Mouse (Mus musculus) liver (tissue): ENCODE measurements at regions not wholly inside any gene's neighbourhood (a gene's known extent, or its start where the extent isn't known, plus 50 kb on each side); places are given as distances from the start of the nearest gene placed in this dataset.

ENCODE experiments used
- DNase-seq: peaks from one replicate; pipeline ENCODE4 v3.0.0-alpha.2; 2020; ENCODE audit warnings: mixed read lengths

DNA sequence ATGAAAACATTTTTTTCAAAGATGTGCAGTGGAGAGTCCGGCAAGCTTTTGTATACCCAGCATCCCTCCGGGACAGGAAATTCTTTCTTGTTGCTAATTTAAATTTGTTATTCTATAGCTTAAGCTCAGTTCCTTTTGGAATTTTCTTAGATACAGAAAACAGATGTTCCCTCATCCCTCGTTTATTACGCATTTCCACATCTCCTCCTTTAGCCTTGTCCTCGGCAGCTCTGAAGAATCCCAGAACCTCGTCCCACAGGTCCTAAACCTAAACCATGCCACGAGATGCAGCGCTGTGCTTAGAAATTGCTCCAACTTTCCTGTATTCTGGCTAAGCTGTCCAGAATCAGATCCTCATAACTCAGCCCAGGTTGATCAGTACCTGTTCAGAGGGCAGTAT, 332.0 kb downstream of the Adgrl2 start:
- DNase-seq = no peak

DNA sequence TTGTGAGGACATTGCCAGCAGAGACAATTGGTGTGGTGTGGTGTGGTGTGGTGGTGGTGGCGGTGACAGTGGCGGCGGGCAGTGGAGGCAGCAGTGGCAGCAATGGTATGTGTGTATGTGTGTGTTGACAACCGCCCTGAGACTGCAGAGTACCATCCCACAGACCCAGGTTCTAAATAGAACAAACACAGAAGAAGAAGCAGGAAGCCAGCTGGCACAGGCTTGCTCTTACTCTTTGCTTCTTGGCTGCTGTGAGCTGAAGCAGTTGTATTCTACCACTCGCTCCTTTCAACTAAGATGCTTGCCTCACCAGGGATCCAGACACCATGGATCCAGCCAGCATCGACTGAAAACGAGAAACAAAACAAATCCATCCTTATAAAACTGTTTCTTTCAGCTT, 334.2 kb downstream of the Adgrl2 start:
- no peak for DNase-seq

DNA sequence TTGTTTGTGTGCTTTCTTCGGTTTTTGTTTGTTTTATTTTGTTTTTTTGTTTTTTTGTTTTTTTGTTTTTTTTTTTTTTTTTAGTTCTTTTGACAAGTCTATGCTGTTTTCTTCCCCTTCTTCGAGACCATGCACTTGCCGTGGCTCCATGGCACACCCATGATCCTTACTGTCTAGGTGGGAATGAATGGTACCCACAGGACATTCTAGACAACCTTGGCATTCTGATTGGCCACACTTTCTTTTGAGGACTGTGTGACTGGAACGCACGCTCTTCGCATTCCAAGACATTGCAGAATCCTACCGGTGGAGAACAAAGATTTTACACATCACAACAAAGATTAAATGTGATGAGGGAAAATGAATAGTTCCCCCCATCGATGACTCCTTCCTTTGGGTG, 340.1 kb downstream of the Adgrl2 start:
- no peak for DNase-seq

DNA sequence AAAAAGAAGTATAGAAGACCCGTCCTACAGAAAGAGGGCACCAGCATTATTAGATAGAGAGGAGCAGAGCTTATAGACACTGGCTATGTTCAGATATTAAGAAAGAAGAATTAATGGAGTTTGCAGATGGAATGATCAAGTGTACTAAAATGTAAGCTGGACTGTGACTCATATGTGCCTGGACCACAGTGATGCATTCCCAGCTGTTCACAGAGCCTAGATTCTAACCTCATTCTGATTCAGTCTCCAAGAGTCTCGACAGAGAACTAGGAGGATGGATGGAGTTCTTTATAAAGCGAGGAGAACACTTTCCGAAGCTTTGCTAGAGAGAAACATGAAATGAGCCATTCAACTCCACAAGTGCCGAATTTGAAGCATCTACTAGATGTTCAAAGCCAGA, 345.4 kb downstream of the Adgrl2 start:
- no peak for DNase-seq

DNA sequence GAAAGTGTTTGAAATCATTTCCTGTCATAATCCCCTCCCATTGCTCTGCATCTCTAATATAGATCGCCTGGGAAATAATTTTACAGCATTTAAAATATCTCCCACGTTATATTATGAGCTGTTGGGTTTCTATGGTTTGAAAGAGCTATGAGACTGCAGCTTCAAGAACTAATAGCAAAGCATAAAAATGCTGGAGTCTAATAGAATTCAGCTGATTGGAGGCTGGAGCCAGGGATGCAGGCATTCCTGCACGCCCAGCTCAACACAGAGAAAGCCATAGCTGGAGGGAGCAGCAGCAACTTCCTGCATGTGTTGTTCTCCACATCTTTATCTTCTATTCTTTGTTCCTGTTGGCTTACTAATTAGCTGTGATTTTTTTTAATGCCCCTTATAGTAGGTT, 348.8 kb downstream of the Adgrl2 start:
- DNase-seq = no peak

DNA sequence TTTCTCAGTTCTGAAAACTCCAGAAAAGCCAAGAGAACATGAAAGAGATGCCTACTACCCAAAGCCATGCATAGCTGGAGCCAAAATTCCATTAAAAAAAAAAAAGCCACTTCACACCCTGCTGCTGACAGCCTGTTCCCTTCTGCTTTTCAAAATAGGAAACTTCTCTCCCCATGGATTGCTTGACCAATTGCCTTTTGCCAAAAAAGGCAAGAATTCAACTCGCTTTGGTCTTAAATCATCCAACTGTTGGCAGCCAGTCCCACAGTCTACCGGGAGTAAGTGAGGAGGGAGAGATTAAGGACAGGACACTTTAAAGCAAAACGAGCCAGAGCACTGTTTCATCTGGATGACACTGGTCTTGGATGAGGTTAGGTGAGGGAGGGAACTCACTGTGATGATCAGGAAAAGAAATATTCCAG, 349.7 kb downstream of the Adgrl2 start:
- DNase-seq = no peak

DNA sequence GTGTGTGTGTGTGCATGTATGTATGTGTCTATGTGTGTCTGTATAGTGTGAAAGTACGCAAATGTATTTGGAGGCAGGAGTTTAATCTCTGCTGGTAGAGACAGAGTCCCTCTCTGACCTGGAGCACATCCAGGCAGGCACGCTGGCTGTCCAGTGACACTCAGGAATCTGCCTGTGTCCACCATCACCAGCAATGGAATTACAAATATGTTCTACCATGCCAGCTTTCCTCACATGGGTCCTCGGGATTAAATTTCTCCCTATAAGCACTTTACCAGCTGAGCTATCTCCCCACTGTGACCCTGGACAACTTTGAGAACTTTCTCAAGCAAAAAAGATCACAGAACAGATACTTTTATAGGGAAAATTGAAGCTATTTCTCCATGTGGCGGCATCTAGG, 355.3 kb downstream of the Adgrl2 start:
- no peak for DNase-seq

DNA sequence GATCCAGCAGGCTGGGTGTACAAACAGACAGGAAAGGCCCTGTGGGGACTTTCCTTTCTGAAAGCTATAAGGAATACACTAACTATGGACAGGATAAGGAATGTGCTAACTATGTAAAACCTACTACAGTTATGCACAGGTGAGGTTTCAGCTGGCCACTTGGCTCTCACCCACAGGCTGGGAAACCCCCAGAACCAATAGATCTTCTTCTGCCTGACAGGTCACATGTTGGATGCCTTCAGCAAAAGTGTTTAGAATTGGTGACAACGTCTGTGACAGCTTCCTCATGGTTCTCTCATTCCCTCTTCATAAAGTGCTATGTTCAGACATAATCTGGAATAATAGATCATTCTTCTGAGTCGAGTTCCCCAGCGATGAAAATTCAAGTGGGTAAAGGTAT, 356.0 kb downstream of the Adgrl2 start:
- DNase-seq = no peak

DNA sequence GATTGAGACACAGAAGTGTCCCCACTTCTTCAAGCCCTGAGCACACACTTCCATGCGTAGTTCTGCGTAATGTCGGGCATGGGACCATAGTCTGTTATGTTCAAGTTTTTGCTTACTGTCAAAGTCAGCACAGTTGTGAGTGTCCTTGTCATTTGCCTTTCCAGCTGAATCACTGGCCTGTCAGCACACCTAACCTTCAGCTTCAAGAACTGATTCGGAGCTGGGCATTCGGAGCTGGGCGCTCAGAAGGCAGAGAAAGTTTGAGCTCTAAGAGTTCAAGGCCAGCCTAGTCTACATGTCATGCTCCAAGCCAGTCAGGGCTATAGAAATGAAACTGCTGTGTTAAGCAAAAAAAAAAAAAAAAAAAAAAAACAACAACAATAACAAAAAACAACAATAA, 357.1 kb downstream of the Adgrl2 start:
- no peak for DNase-seq

DNA sequence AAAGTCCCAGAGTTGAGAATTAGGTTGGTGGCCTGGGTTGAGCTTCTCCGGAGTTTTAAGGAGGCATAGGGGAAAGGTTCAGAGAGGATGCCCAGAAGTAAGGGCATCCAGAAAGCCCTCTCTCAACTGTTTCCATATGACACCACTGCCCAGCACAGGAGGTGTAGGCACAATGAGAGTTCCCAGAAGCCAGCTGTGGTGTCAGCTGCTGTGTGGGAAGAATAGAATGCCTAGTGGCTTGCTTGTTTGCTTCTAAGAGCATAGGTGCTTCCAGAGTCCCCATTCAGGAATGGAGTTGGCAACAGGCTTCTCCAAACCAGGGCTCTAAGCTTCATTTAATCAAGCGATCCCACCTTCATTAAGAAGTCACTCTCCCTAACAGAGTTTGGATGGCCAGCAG, 357.9 kb downstream of the Adgrl2 start:
- no peak for DNase-seq

DNA sequence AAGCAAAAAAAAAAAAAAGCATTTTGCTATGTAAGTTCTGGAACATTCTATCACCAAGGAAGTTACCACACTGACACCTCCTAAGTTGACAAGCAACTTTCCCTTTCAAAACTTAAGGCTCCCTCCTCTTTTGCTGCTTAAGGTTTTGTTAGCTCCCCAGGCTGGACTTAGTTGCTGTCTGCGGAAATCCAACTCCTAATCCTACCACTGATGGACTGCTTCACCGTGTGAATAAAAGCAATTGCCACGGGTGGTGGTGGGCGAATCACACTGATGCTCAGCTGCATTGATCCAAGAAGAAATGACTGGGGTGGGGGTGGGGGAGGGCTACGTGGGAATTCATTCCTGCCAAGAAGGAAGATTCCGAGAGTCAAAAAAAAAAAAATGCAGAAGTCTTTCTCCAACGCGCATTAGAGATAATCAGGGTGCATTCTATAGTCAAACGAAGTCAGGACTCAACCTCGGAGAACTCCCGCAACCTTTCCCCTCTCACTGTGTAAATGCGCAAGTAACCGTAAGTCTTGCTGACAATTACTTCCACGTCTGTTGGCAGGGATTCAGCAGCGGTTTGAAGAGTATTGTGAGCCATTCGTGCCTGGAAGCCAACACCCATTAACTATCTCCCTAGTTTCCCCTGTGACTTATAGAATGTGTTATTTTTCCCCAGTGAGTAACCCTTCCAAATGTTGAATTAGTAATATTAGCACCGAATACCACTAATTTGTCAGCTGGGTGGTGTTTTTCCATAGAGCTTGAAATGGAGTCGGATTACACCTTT, 358.8 kb downstream of the Adgrl2 start:
- DNase-seq = no peak

DNA sequence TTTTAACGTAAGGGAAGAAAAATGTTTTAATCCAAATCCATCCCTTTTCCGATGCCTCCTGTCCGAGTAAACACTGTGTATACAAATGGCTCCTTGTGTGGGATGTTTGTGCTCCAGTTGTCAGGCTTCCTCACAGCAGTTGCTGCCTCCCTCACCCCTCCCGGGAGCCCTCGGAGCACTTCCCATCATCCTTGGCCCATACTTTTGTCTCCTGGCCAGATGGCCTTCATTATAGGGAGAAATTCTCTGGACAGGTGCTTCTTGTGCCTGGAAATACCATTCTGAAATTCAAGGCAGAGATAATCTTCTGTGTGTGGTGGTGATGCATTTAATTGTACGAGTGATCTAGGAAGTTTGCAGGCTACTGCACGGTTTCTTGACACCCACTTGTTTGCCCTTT, 359.5 kb downstream of the Adgrl2 start:
- DNase-seq = no peak

DNA sequence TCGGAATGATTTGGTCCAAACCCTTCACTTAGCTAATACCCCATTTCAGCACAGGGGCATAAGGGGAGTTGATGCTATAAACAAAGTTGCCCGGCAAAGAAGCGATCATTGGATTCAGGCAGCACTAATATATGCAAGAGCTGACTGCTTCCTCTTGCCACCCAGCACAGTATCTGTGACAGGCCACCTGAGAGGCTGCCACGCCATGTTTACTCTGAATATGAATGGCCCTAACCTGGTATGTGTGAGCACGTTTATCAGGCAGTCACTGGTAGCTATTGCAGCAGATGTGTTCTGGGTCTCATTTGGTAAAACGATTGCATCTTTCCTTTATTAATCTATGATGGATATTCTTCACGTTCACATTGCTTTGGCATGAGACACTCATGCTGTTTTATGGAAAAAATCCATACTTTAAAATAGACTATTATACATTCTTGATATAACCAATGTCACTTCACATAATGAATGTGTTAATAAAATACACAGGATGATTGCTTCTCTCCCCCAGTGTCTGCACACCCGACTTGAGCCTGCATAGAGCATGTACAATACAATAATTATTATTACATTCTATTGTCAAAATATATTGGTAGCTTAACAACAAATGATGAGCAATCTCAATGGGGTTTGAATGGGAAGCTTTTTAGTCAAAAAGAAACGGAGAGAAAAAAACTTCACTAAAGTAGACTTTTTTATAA, 375.2 kb downstream of the Adgrl2 start:
- no peak for DNase-seq

DNA sequence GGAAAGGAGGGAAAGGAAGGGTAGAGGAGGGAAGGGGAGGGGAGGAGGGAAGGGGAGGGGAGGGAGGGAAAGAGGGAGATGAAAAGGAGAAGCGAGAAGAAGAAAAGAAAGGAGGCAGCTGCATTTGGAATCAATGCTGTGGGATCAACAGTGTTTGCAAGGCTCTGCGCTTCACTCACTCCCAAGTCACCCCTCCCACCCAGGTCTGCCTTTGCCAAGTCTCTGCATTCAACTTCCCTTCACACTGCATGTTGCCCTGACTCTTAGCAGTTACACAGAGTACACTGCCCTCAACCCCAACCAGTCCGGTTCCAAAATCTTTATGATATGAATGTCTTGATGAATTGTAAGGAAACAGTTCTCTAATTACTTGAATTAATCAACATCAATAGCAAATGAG, 376.9 kb downstream of the Adgrl2 start:
- no peak for DNase-seq

DNA sequence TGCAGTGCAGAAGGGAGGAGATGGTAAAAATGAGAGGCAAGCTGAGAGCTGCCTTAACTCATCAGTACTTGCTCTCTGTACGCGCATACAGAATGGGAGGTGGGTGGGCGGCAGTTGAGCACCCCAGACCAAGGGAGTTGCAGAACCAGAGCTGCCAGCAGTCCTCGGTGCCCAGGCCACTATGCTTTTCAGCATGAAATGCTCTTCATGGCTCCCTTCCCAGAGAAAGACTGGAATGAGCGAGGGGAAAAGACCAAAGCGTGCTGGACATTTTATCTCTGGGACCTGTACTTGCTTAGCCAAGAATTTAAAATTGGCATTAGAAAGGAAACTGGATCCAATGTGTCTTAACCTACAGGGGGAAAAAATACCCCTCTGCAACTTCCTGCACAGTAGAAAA, 387.1 kb downstream of the Adgrl2 start:
- no peak for DNase-seq

DNA sequence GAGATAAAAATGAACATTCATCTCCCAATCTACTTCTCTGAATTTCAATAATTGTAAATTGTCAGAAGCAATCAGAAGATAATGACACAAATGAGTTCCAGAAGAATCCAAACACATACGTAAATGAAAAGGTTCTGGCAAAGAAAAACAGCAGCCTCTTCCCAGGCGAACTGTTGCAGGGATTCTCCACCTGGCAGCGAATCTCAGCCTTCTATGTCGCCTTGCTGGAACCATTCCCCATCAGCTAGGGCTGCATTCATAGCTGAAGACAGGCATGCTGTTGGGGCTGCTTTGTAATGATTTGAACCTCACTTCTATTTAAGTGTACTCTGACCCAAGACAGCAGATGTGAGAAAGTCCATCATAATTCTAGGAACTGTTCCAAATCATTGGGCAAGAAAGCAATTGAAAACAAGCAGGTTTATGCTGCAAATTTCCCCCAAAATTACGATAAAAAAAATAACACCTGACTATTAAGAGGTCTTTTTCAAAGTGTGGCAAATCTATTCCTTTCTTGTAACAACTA, 387.6 kb downstream of the Adgrl2 start:
- DNase-seq = no peak

DNA sequence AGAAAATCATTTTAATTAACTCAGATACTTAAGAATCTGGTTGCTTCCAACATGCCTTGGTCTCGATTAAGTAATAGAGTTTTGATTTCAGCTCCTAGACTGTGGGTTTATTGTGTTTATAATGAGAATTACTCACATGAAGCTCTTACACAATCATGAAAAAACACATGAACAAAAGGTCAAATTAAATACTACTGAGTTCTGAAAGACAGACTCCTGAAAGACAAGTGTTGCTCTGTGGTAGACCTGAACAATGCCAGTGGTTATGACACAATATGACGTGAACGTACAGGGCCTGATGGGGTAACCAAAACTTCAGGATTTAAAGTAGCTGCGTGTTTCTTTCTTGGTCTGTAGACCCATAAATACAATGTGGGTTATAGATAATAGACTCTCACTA, 394.8 kb downstream of the Adgrl2 start:
- no peak for DNase-seq

DNA sequence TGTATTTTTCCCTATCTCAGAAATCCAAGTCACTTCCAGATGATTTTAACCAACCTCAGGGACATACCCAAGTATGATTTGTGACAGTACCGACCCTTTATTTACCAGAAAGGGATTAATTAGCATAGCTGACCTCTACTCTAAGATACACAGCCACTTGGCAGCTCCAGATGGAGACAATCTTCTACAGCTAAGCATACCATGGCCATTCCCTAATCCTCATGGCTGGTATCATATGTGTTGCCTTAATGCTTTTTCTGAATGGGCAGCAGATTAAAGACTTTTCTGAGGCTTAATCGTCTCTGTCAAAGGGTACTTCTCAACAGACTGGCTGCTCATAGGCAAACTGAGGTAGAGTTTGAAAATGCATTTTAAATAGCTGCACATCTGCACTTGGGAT, 400.8 kb downstream of the Adgrl2 start:
- no peak for DNase-seq

DNA sequence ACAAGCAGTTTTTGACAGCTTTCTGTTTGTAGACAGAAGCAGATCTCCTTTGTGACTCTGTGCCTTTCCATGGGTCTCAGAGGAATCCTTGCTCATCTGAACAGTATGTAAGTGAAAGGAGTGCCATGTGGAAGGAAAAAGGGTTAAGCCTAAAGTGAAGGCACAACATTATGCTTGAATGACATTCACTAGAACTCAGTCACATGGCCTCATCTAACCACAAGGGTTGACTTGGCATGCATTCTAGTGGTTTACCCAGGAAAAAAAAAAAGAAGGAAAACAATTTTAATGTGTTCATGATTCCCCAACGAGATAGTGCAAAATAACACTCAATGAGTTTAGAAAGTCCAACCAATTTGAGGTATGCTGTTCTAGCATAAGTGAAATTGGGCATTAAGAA, 414.6 kb downstream of the Adgrl2 start:
- no peak for DNase-seq

DNA sequence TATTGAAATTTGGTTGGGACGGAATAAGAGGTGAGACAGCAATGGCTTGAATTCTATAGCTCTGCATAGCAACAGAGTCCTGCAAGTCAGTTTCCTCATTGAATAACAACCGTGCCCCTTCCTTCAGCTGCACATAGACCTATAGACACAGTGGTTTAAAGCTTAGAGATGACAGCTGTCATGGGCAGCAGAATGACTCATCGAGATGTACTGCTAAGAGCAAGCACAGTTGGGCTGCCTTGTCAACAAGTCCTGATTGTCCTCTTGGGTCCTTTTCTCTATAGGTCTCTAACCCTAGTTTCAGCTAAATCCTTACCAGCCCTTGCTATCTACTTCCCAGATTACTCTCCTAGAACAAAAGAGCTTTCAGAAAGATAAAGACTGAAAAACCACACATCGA, 417.9 kb downstream of the Adgrl2 start:
- no peak for DNase-seq

DNA sequence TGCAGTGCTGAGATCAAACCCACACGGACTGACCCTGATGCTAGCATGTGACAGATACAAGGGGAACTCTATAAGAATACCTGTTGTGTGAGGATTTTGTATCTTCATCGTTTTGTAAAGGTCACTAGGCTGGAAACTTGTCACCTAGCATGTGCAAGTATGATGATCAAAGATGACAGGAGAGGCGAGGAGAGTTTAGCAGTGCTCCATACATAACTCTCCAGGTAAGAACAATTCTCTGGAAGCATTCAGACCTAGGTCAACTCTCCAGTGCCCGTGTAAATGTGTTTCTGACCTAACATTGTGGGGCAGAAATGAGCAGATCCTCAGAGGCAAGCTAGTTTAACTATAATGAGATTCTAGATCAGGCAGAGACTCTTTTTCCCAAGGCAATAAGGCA, 425.6 kb downstream of the Adgrl2 start:
- DNase-seq = no peak

DNA sequence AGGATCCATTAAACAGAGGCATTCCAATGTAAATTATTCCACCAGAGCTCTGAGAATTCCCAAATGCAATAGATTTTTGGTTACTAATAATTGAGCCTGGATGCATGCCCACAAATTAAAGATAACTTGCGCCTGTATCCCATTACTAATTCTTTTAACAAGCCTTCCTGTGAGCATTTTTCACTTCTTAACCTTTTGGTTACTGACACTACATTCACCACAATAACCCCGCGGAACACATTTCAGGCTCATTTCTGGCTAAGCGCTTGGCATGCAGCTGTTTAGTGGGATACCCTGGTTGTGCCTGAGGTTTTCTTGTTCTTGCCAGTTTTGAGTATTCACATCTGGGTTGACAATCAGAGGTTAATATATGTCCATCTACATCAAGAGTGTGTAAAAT, 429.1 kb downstream of the Adgrl2 start:
- no peak for DNase-seq

DNA sequence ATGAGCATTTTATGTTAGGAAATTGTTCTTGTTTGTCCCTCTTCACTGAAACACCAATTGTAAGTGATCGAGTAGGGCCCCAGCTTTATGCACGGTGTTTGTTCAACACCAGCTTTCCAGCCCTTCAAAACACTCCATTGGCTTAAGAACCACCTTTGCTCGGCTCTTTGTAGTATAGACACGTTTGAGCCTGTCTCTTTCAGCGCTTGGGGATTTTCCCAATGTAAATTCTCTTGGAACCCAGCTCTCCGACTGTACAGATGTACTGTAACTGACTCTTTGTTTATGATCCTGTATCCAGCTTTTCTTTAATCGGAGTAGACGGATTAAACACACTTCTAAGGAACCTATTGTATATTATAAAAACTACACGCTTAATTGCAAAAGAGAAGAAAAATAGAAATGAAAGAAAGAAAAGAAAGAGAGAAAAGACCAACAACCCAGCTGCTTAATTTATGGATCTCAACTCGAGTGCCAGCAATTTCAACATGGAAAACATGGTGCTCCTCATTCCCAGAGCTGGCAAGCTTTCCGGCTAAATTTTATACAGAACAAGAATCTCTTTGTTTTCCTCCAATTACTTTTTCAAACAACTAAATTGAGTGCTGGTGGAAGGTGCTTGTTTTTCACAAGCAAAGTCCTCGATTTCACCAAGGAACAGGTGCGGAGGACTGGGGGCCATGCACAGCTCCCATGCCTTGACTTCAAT, 430.4 kb downstream of the Adgrl2 start:
- no peak for DNase-seq

DNA sequence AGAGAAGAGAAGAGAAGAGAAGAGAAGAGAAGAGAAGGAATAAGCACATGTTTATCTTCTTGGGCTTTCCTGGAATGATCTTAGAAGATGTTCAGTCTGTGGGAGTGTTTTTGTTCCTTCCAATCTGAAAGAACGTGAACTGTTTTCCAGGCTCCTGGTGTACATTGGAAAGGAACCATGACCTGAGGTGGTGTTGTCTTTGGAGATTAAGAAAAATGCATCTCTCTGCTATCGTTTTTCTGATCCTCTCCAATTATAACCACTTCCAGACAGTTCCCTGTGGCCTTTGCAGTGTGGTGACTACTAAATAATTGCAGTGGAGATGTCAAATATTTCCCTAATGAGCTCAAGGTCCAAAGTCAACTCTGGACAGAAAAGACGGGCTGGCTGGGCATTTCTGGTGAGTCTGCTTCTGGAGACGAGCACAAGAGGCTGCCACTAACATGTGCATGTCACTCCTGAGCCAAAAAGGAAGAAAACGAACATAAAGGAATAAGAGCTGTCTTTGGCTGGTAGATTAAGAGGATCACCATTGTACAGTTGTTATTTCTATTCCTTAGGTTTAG, 431.7 kb downstream of the Adgrl2 start:
- no peak for DNase-seq
